Mouse (Mus musculus) CD4-positive helper T cell, adult 2 months (primary cell): Measurements from ENCODE around the gene Fam107b.

Source experiments
- DNase-seq: peaks from one replicate; pipeline ENCODE4 v3.0.0-alpha.2; 2012; ENCODE audit warnings: low read depth, missing footprints, low spot score

The Fam107b gene

GRCm38 (mm10) chr2:3658900-3659299 lies 88.6 kb downstream of the Fam107b start:
- no peak for DNase-seq

DNA sequence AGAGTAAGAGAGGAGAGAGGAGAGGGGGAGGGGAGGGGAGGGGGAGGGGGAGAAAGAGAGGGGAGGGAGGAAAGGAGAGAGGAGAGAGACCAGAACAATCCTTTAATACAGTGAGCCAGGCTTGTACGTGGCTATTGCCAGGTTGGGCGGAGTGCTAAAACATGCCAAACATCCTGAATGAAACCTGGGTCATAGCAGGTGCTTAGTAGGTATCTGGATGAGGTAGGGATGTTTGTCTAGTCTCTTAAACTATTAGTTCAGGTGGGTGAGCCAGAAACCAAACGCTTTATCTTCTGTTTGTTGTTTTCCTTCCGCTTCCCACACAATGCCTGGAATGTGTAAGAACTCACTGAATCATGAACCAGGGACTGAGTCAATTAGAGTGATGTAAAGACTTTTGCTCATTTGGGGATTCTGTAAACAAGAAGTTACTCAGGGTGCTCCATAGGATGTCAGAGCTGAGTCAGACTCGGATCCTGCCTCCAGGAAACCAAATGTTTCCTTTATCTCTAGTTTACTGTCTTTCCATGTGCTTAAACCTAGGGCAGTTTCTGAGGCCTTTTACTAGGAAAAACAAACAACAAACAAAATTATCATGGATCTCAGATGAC lies 89.1 kb downstream of the Fam107b start:
- peak; percentile 39 for DNase-seq

- peak; percentile 31 for DNase-seq
Observed at GRCm38 (mm10) chr2:3664086-3664485, 93.8 kb downstream of the Fam107b start.

DNA sequence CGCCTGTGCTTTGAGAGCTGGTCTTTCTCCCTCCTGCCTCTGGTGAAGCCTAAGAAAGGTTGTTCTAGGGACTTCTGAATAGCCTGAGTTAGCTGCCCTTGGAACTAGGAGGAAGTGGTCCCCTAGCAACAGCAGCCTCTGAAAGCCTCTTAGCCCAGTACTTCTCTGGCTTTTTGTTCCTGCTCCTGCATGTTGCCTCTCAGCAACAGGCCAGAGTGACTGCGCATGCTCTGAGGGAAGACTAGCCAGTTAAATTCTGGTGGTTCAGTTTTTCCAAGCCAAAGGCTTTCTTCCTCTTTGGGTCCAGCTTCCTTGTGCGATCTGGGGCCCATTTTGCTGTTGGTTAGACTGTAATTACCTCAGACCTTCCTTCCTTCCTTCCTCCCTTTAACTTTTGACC lies 98.4 kb downstream of the Fam107b start:
- no peak for DNase-seq

GRCm38 (mm10) chr2:3669646-3670045 lies 99.4 kb downstream of the Fam107b start:
- DNase-seq: no peak

GRCm38 (mm10) chr2:3672654-3673367 lies 102.5 kb downstream of the Fam107b start:
- no peak for DNase-seq

DNA sequence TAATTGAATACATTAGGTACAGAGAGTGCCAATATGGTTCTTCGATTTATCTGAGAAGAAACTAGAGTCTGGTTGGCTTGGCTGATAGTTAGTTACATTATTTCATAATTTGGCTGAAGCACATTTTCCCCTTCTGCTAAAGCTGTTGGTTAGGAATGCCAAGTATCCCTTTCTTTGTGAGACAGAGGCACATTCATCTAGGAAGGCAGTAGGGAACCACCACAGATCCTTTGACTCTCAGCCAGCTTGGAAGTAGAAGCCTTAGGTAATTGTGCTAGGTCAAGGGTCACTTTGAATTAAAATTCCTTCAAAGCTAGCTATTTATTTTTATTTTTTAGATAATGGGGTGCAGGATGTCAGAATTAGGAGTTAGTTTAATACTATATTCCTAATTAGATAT lies 105.2 kb downstream of the Fam107b start:
- DNase-seq: no peak

GRCm38 (mm10) chr2:3682699-3683098 lies 112.4 kb downstream of the Fam107b start:
- no peak for DNase-seq

GRCm38 (mm10) chr2:3683343-3683742 lies 113.1 kb downstream of the Fam107b start:
- DNase-seq: no peak

GRCm38 (mm10) chr2:3683751-3684229 lies 113.5 kb downstream of the Fam107b start:
- no peak for DNase-seq

DNA sequence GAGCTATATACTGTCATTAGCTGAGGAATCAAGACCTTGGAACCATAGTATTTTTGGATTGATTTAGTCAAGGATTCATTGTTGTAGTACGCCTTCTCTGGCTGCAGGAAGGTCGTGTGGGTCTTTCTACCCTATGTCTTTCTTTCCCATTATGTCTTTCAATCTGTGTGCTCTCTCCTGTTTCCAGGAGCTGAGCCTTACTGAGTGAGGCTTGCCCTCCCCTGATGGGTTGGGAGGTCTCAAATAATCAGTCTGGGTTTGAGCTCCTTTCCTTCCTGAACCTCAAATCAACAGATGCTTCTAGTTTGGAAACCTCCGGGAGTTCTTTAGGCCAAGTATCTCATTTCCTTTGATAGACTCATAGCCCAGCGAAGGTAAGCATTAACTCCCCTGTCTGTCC lies 119.9 kb downstream of the Fam107b start:
- DNase-seq: no peak

DNA sequence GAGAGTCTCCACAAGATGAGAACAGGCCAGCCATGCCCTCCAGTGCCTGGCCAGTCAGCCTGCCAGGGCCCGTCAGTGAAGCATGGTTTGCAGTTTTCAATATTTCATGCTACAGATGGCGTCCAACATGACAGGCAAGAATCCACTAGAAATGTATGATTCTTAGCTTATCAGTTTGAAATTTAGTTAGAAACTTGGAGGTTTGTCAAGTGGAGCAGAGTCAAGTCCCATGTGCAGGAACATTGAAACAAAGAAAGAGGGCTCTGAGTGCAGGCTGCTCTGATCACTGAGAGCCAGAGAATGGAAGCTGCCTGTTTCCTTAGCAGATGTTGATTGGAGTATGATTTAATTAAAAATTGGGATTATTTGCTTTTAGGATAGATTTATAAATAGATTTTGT lies 122.5 kb downstream of the Fam107b start:
- no peak for DNase-seq

DNA sequence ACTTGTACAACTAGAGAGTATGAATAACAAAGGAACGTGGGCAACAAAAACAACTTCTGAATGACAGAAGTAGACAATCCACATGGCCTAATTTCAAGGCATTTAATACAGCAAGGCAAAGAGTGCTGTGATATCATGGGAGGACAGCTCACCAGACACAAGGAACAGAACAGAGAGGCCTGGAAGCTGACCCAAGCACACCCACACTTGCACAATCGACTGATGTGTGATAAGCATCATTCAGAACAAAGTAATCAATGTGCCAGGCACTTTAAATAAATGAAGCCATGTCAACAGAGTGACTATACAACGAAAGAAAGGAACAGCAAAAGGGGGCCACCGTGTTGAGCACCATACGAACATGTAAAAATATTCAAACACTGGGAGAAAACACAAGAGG lies 125.6 kb downstream of the Fam107b start:
- no peak for DNase-seq

DNA sequence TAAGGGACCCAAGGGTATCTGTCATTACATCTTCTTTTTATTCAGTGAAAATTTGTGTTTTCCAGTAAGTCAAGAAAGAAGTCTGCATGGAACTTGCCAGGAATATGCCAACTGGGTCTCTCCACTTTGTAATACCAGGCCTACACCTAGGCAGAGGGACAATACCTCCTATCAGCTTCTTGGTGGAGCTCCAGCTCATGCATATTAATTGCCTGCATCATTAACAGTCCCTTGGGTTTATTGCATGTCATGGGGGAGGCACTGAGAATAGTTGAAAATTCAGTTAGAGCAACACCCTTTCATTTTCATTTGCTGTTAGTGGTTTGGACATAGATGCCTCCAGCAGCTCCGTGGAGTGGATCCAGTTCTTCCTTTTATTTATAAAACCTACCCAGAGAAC lies 130.1 kb downstream of the Fam107b start:
- DNase-seq: no peak

- no peak for DNase-seq
Observed at GRCm38 (mm10) chr2:3702640-3703190, 132.4 kb downstream of the Fam107b start.

DNA sequence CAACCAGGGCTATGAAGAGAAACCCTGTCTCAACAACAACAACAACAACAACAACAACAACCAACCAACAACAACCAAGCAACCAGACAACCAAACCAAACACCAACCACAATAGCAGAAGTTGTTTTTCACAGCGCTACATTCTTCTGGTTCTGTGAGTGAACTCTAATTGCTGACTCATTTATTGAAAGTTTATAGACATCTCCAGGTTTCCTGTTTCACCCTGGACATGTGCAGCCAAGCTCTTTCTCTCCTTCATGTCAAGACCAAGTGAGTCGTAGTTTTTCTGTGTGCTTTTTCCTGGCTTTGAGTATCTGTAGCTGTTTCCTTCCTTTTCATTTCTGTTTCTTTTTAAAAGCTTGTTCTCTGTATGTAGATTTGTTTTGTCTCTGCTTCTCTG lies 133.5 kb downstream of the Fam107b start:
- DNase-seq: peak; percentile 26

DNA sequence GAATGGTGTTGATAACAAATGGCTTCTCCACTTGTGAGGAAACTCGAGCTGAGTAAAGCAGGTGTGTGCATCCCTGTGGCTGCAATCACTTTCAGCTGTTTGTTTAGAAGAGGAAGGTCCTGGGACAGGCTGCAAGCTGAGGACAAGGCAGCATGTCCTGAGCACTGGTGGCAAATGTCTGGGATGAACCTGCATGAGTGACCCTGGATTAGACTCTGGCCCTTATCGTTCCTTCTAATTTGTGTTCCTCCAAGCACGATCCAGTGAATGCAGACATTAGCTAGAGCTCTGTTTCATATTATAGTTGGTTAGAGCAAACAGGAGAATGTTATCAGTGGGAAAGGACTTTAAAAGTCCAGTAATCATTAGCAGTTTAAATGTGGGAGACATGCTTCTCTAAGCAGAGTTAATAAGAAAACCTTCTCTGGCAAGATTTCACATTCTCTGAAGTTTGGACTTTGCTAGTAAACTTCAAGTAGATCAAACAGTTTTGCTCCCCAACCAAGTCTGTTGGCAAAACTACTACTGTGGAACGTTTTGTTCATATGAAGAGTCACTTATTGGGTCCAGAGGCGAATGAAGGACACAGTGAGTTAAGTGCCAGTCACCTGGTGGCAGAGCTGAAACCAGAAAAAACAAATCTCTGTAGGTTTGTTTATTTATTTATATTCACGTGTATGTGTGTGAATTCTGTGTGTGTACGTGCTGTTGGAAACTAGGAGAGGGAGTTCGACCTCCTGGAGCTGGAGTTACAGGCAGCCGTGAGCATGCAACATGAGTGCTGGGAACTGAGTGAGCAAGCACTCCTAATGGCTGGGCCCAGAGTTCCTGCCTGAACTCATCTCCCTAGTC lies 134.2 kb downstream of the Fam107b start:
- no peak for DNase-seq

DNA sequence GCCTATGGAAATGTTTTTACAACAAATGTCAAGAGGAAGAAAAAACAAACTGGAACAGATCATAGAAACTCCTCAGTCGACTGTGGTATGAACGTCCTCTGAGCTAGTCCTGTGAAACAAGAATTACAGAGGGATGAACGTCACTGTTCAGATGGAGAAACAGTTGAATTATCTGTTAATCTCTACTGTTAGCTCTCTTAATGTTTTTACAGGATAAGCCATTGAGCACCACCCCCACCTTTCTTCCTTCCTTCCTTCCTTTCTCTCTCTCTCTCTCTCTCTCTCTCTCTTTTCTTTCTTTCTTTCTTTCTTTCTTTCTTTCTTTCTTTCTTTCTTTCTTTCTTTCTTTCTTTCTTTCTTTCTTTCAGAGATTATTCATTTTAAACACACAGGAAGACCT lies 135.0 kb downstream of the Fam107b start:
- peak; percentile 7 for DNase-seq

GRCm38 (mm10) chr2:3707236-3707635 lies 136.9 kb downstream of the Fam107b start:
- DNase-seq: peak; percentile 39

- DNase-seq: no peak
Observed at GRCm38 (mm10) chr2:3708621-3709020, 138.3 kb downstream of the Fam107b start.

DNA sequence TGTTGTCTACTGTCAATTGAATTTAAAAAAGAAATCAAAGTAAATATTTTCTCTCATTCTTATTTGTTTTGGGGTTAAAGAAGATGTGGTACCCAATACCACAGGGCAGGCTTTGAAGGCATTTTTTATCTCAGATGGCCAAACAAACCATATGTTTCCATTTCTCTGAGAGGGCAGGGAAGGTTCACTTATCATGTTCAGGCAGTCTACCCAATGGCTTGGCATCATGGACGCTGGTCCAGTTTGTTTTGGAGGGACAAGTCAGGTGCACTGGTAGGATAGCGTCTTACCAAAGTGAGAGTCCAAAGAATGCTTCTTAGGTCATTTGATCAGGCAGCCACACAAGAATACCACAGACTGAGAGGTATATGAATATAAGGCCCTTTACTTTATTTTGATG lies 139.6 kb downstream of the Fam107b start:
- no peak for DNase-seq

- DNase-seq: peak; percentile 87
Observed at GRCm38 (mm10) chr2:3710521-3710920, 140.2 kb downstream of the Fam107b start.
